Mouse (Mus musculus): ENCODE results near the gene Olfr69. TPM values are rescaled to one million over a fixed set of nuclear protein-coding genes. Genes with fewer than 3 reads are reported as not detected.
"Not testable (repeated sequence)": the region's sequence is repeated elsewhere in the genome, so short reads cannot be mapped to it uniquely, and the experiment has no call there.

Olfr69 gene
- polyA plus RNA-seq, 1 experiment from 2014 or later = not detected

- 32% methylated on average over 2 of the region's 2 CpGs for WGBS
- ATAC-seq (replicated peaks; ENCODE audit: extremely low read depth, insufficient read depth, low FRiP score) = no peak
- Histone ChIP-seq H3K4me2 (ENCODE audit: low read depth, low read length) (no peak within 1 kb of the TSS), H3K9ac (ENCODE audit: low read length) (no peak within 1 kb of the TSS), H3K27ac (ENCODE audit: low read length) (no peak within 1 kb of the TSS), H3K36me3 (ENCODE audit: control insufficient read depth, insufficient read depth) (no peaks in the 10 kb centered on the region), H3K4me3 (ENCODE audit: low read length) (no peak within 1 kb of the TSS), H3K27me3 (ENCODE audit: control insufficient read depth, insufficient read depth, low read length) (no peaks in the 10 kb centered on the region), H3K4me1 (ENCODE audit: control insufficient read depth, insufficient read depth, low read length) (no peaks in the 10 kb centered on the region), H3K9me3 (replicated peaks; ENCODE audit: control insufficient read depth, low read length) (no peaks in the 10 kb centered on the region)
These were observed 14.2 kb downstream of the Olfr69 start, which contains the start of gene Olfr630 for GRCm38 (mm10) chr7:103757233-103757632. TSS of gene Olfr630 (minus strand) at chr7:103757333.

- Histone ChIP-seq H3K4me1 (ENCODE audit: control insufficient read depth, insufficient read depth, low read length) (no peaks in the 10 kb centered on the region), H3K27me3 (ENCODE audit: control insufficient read depth, insufficient read depth, low read length) (no peaks in the 10 kb centered on the region), H3K9ac (ENCODE audit: low read length) (no peak within 1 kb of the TSS), H3K4me3 (ENCODE audit: low read length) (no peak within 1 kb of the TSS), H3K9me3 (replicated peaks; ENCODE audit: control insufficient read depth, low read length) (no peaks in the 10 kb centered on the region; the same call in 1 of the 2 replicates), H3K36me3 (ENCODE audit: control insufficient read depth, insufficient read depth) (no peaks in the 10 kb centered on the region), H3K27ac (ENCODE audit: low read length) (no peak within 1 kb of the TSS), H3K4me2 (ENCODE audit: low read depth, low read length) (no peak within 1 kb of the TSS)
- no peak for ATAC-seq (replicated peaks; ENCODE audit: extremely low read depth, insufficient read depth, low FRiP score)
- 73% methylated on average over 2 of the region's 2 CpGs for WGBS
These were observed 26.6 kb downstream of the Olfr69 start, which contains the start of gene Olfr629 for GRCm38 (mm10) chr7:103744843-103745242. TSS of gene Olfr629 (minus strand) at chr7:103744943.

GRCm38 (mm10) chr7:103730074-103730473 is 41.3 kb downstream of the Olfr69 start, which contains the start of gene Olfr628:
TSS of gene Olfr628 (plus strand) at chr7:103730374.
- H3K27ac ChIP-seq (ENCODE audit: low read length) = no peak within 1 kb of the TSS
- H3K9ac ChIP-seq (ENCODE audit: low read length) = no peak within 1 kb of the TSS
- WGBS = 82% methylated on average over 1 of the region's 1 CpGs
- no peak within 1 kb of the TSS for H3K4me2 ChIP-seq (ENCODE audit: low read depth, low read length)
- no peak for ATAC-seq (replicated peaks; ENCODE audit: extremely low read depth, insufficient read depth, low FRiP score)
- H3K9me3 ChIP-seq (replicated peaks; ENCODE audit: control insufficient read depth, low read length) = no peaks in the 10 kb centered on the region
- H3K4me1 ChIP-seq (ENCODE audit: control insufficient read depth, insufficient read depth, low read length) = no peaks in the 10 kb centered on the region
- no peak within 1 kb of the TSS for H3K4me3 ChIP-seq (ENCODE audit: low read length)
- H3K36me3 ChIP-seq (ENCODE audit: control insufficient read depth, insufficient read depth) = no peaks in the 10 kb centered on the region
- no peaks in the 10 kb centered on the region for H3K27me3 ChIP-seq (ENCODE audit: control insufficient read depth, insufficient read depth, low read length)

GRCm38 (mm10) chr7:103716398-103716797 is 55.0 kb downstream of the Olfr69 start:
- not testable (repeated sequence) for H3K4me3 ChIP-seq (ENCODE audit: low read length); H3K4me2 ChIP-seq (ENCODE audit: low read depth, low read length); H3K4me1 ChIP-seq (ENCODE audit: control insufficient read depth, insufficient read depth, low read length); H3K27ac ChIP-seq (ENCODE audit: low read length); H3K9ac ChIP-seq (ENCODE audit: low read length); ATAC-seq (replicated peaks; ENCODE audit: extremely low read depth, insufficient read depth, low FRiP score); H3K36me3 ChIP-seq (ENCODE audit: control insufficient read depth, insufficient read depth); H3K27me3 ChIP-seq (ENCODE audit: control insufficient read depth, insufficient read depth, low read length); H3K9me3 ChIP-seq (replicated peaks; ENCODE audit: control insufficient read depth, low read length)
- 92% methylated on average over 1 of the region's 1 CpGs for WGBS

Other genes with a start within 250 kb of the Olfr69 start
- gene Olfr612, start 228.9 kb downstream of the Olfr69 start, polyA plus RNA-seq (2015; fragmentation: Nextera tagmentation; extraction: Ambion mirVana) = not detected in 2 replicates
- gene Olfr613, start 223.5 kb downstream of the Olfr69 start, polyA plus RNA-seq (2015; fragmentation: Nextera tagmentation; extraction: Ambion mirVana) = not detected in 2 replicates
- not detected in 2 replicates for gene Olfr615, start 215.5 kb downstream of the Olfr69 start, polyA plus RNA-seq (2015; fragmentation: Nextera tagmentation; extraction: Ambion mirVana)
- gene Olfr616, start 202.5 kb downstream of the Olfr69 start, polyA plus RNA-seq (2015; fragmentation: Nextera tagmentation; extraction: Ambion mirVana) = not detected in 2 replicates
- not detected in 2 replicates for gene Olfr617, start 198.5 kb downstream of the Olfr69 start, polyA plus RNA-seq (2015; fragmentation: Nextera tagmentation; extraction: Ambion mirVana)
- not detected in 2 replicates for gene Olfr618, start 181.5 kb downstream of the Olfr69 start, polyA plus RNA-seq (2015; fragmentation: Nextera tagmentation; extraction: Ambion mirVana)
- not detected in 2 replicates for gene Olfr619, start 171.0 kb downstream of the Olfr69 start, polyA plus RNA-seq (2015; fragmentation: Nextera tagmentation; extraction: Ambion mirVana)
- gene Olfr620, start 159.1 kb downstream of the Olfr69 start, polyA plus RNA-seq (2015; fragmentation: Nextera tagmentation; extraction: Ambion mirVana) = not detected in 2 replicates
- not detected in 2 replicates for gene Olfr622, start 128.9 kb downstream of the Olfr69 start, polyA plus RNA-seq (2015; fragmentation: Nextera tagmentation; extraction: Ambion mirVana)
- gene Olfr623, start 107.9 kb downstream of the Olfr69 start, polyA plus RNA-seq (2015; fragmentation: Nextera tagmentation; extraction: Ambion mirVana) = not detected in 2 replicates
- 0.03 and 0.04 TPM in 2 replicates for gene Olfr624, start 100.4 kb downstream of the Olfr69 start, polyA plus RNA-seq (2015; fragmentation: Nextera tagmentation; extraction: Ambion mirVana)
- gene Olfr625-ps1, start 88.9 kb downstream of the Olfr69 start, polyA plus RNA-seq (2015; fragmentation: Nextera tagmentation; extraction: Ambion mirVana) = not detected in 2 replicates
- gene Olfr243, start 56.9 kb downstream of the Olfr69 start, polyA plus RNA-seq (2015; fragmentation: Nextera tagmentation; extraction: Ambion mirVana) = not detected in 2 replicates
- not detected in 2 replicates for gene Olfr628, start 41.2 kb downstream of the Olfr69 start, polyA plus RNA-seq (2015; fragmentation: Nextera tagmentation; extraction: Ambion mirVana)
- gene Olfr629, start 26.7 kb downstream of the Olfr69 start, polyA plus RNA-seq (2015; fragmentation: Nextera tagmentation; extraction: Ambion mirVana) = not detected in 2 replicates
- gene Olfr630, start 14.3 kb downstream of the Olfr69 start, polyA plus RNA-seq (2015; fragmentation: Nextera tagmentation; extraction: Ambion mirVana) = not detected in 2 replicates
- not detected in 2 replicates for gene Olfr68, start 8.1 kb upstream of the Olfr69 start, polyA plus RNA-seq (2015; fragmentation: Nextera tagmentation; extraction: Ambion mirVana)
- gene Olfr67, start 20.2 kb upstream of the Olfr69 start, polyA plus RNA-seq (2015; fragmentation: Nextera tagmentation; extraction: Ambion mirVana) = not detected in 2 replicates
- gene Hbb-bt, start 42.4 kb upstream of the Olfr69 start, polyA plus RNA-seq (2015; fragmentation: Nextera tagmentation; extraction: Ambion mirVana) = 7,811 and 8,208 TPM in 2 replicates
- 24,611 and 28,119 TPM in 2 replicates for gene Hbb-bs, start 56.5 kb upstream of the Olfr69 start, polyA plus RNA-seq (2015; fragmentation: Nextera tagmentation; extraction: Ambion mirVana)
- not detected in 2 replicates for gene Hbb-bh2, start 68.9 kb upstream of the Olfr69 start, polyA plus RNA-seq (2015; fragmentation: Nextera tagmentation; extraction: Ambion mirVana)
- gene Hbb-bh1, start 71.6 kb upstream of the Olfr69 start, polyA plus RNA-seq (2015; fragmentation: Nextera tagmentation; extraction: Ambion mirVana) = 2.3 and 2.8 TPM in 2 replicates
- 147 and 172 TPM in 2 replicates for gene Hbb-y, start 81.6 kb upstream of the Olfr69 start, polyA plus RNA-seq (2015; fragmentation: Nextera tagmentation; extraction: Ambion mirVana)
- gene Olfr66, start 114.7 kb upstream of the Olfr69 start, polyA plus RNA-seq (2015; fragmentation: Nextera tagmentation; extraction: Ambion mirVana) = not detected in 2 replicates
- gene Olfr64, start 122.9 kb upstream of the Olfr69 start, polyA plus RNA-seq (2015; fragmentation: Nextera tagmentation; extraction: Ambion mirVana) = not detected in 2 replicates
- gene Olfr65, start 131.9 kb upstream of the Olfr69 start, polyA plus RNA-seq (2015; fragmentation: Nextera tagmentation; extraction: Ambion mirVana) = not detected in 2 replicates
- not detected in 2 replicates for gene Olfr631, start 157.2 kb upstream of the Olfr69 start, polyA plus RNA-seq (2015; fragmentation: Nextera tagmentation; extraction: Ambion mirVana)
- gene Olfr632, start 162.8 kb upstream of the Olfr69 start, polyA plus RNA-seq (2015; fragmentation: Nextera tagmentation; extraction: Ambion mirVana) = not detected in 2 replicates
- gene Olfr633, start 172.8 kb upstream of the Olfr69 start, polyA plus RNA-seq (2015; fragmentation: Nextera tagmentation; extraction: Ambion mirVana) = not detected in 2 replicates
- not detected in 2 replicates for gene Olfr635, start 199.6 kb upstream of the Olfr69 start, polyA plus RNA-seq (2015; fragmentation: Nextera tagmentation; extraction: Ambion mirVana)
- not detected in 2 replicates for gene Olfr638, start 227.2 kb upstream of the Olfr69 start, polyA plus RNA-seq (2015; fragmentation: Nextera tagmentation; extraction: Ambion mirVana)
- 0.03 TPM in 1 of 2 replicates, not detected in the other for gene Olfr639, start 245.7 kb upstream of the Olfr69 start, polyA plus RNA-seq (2015; fragmentation: Nextera tagmentation; extraction: Ambion mirVana)